Mouse (Mus musculus): ENCODE measurements around the gene Smagp.

DNA sequence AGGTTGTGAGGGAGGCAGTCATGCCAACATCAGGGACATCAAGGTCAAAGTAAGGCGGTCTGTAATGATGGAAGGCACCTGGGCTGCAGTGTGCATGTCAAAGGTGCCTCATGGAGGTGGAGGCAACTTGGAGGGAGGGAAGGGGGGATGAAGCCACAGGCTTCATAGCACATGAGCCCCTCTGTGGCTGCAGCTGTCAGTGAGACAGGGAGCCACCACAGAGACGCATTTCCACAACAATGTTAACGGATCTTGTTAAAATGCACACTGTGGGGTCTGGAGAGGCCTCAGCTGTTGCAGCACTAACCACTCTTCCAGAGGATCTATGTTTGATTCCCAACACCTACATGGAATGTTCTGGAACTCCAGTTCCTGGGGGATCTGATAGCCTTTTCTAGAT is 6.6 kb downstream of the Smagp start:
- TF ChIP-seq CTCF (IDR thresholded peaks at IDR 0.05; ENCODE audit: insufficient read depth, low read depth, low read length) (no peak), POLR2A (IDR thresholded peaks at IDR 0.05; ENCODE audit: insufficient read depth, low read depth, low read length) (no peak)

Data from olfactory bulb, adult 2 months (tissue).